Mouse (Mus musculus) bone marrow, adult 2 months (tissue): Measurements from ENCODE around the gene Ldhd. TPM values are rescaled to one million over a fixed set of nuclear protein-coding genes. Genes with fewer than 3 reads are reported as not detected.

Experiments
- H3K27ac ChIP-seq: fragments of 200-500 bp; 2 replicates; pipeline ENCODE4 v1.5.1; 2012; ENCODE audit warnings: low read depth, mild to moderate bottlenecking, control low read depth, inconsistent platforms, low read length; ENCODE audit not compliant: control insufficient read depth, poor library complexity, insufficient read depth
- H3K4me1 ChIP-seq: fragments of 200-500 bp; 2 replicates; pipeline ENCODE4 v1.6.1; 2011; ENCODE audit warnings: low read length; ENCODE audit not compliant: control insufficient read depth, insufficient read depth
- H3K4me3 ChIP-seq: fragments of 200-500 bp; replicated peaks from 2 replicates; pipeline ENCODE3; 2011; ENCODE audit warnings: mild to moderate bottlenecking, low read depth, low read length, control low read depth; ENCODE audit not compliant: control insufficient read depth
- CTCF ChIP-seq: fragments of 200-500 bp; IDR thresholded peaks from 2 replicates; pipeline ENCODE4 v1.5.1; 2011; ENCODE audit warnings: low read length, control low read depth; ENCODE audit not compliant: control insufficient read depth, insufficient read depth
- POLR2A ChIP-seq: fragments of 200-500 bp; IDR thresholded peaks from 2 replicates; pipeline ENCODE4 v1.6.1; 2011; ENCODE audit warnings: low read depth, mild to moderate bottlenecking, control low read depth, low read length, borderline replicate concordance; ENCODE audit not compliant: control insufficient read depth
- WGBS: fragments of 180-500 bp; shearing (Covaris S2); methylation state at CpG from one replicate; pipeline ENCODE4 v1.1.7; 2018; 5-methylcytosine and 5-hydroxymethylcytosine counted together
- polyA plus RNA-seq: library from polyadenylated mRNA; stranded (reverse); fragments of >200 nt; gene quantifications from 2 replicates; pipeline ENCODE4 v1.2.4, GENCODE M21; 2011; ENCODE audit warnings: low replicate concordance; ENCODE audit not compliant: missing spikeins, insufficient read depth, insufficient read length

The Ldhd gene
- polyA plus RNA-seq, 1 experiment: 1.5 TPM

- TF ChIP-seq CTCF (no peak), POLR2A (no peak)
- Histone ChIP-seq H3K4me1 (no peaks in the 10 kb centered on the region; the same call in 1 of the 2 replicates), H3K27ac (no peak overlapping the region), H3K4me3 (no peak overlapping the region)
- WGBS: 70% methylated on average over 10 of the region's 10 CpGs
Measured at GRCm38 (mm10) chr8:111624853-111625221, 5.3 kb downstream of the Ldhd start.

- 52% methylated on average over 12 of the region's 12 CpGs for WGBS
- TF ChIP-seq CTCF (no peak), POLR2A (no peak)
Measured at GRCm38 (mm10) chr8:111624081-111624852, 5.9 kb downstream of the Ldhd start.

GRCm38 (mm10) chr8:111622553-111622952, 7.6 kb downstream of the Ldhd start:
- no peak overlapping the region for H3K4me3 ChIP-seq
- no peaks in the 10 kb centered on the region; the same call in 1 of the 2 replicates for H3K4me1 ChIP-seq
- no peak for TF ChIP-seq POLR2A
- TF ChIP-seq CTCF: no peak
- H3K27ac ChIP-seq: no peak overlapping the region
- WGBS: 83% methylated on average over 10 of the region's 10 CpGs

More at GRCm38 (mm10) chr8:111624081-111624852, 5.9 kb downstream of the Ldhd start:
- Histone ChIP-seq H3K27ac (no peak overlapping the region), H3K4me1 (no peaks in the 10 kb centered on the region; the same call in 1 of the 2 replicates), H3K4me3 (no peak overlapping the region)

- no peak overlapping the region for H3K27ac ChIP-seq
- no peak for TF ChIP-seq CTCF
- no peak for TF ChIP-seq POLR2A
- no peaks in the 10 kb centered on the region; the same call in 1 of the 2 replicates for H3K4me1 ChIP-seq
- H3K4me3 ChIP-seq: no peak overlapping the region
- WGBS: 82% methylated on average over 3 of the region's 3 CpGs
Measured at GRCm38 (mm10) chr8:111622104-111622503, 8.1 kb downstream of the Ldhd start.

GRCm38 (mm10) chr8:111619936-111620335, 10.2 kb downstream of the Ldhd start:
- Histone ChIP-seq H3K4me1 (no peaks in the 10 kb centered on the region; the same call in 1 of the 2 replicates), H3K4me3 (no peak overlapping the region), H3K27ac (no peak overlapping the region)
- TF ChIP-seq CTCF: no peak
- TF ChIP-seq POLR2A: no peak
- WGBS: 3% methylated on average over 1 of the region's 1 CpGs

GRCm38 (mm10) chr8:111618273-111618672, 11.9 kb downstream of the Ldhd start:
- 86% methylated on average over 4 of the region's 4 CpGs for WGBS
- Histone ChIP-seq H3K4me3 (no peak overlapping the region), H3K27ac (no peak overlapping the region), H3K4me1 (peaks cover 1% of the 10 kb centered on the region; the same call in 1 of the 2 replicates)
- TF ChIP-seq POLR2A (no peak), CTCF (no peak)

- Histone ChIP-seq H3K27ac (no peak overlapping the region), H3K4me3 (no peak overlapping the region), H3K4me1 (peaks cover 1% of the 10 kb centered on the region; the same call in 1 of the 2 replicates)
- 55% methylated on average over 6 of the region's 6 CpGs for WGBS
- no peak for TF ChIP-seq CTCF
- TF ChIP-seq POLR2A: no peak
Measured at GRCm38 (mm10) chr8:111617812-111618211, 12.4 kb downstream of the Ldhd start.

- 58% methylated on average over 6 of the region's 6 CpGs for WGBS
- Histone ChIP-seq H3K4me1 (peaks cover 1% of the 10 kb centered on the region; the same call in 1 of the 2 replicates), H3K27ac (no peak overlapping the region), H3K4me3 (no peak overlapping the region)
- TF ChIP-seq POLR2A (no peak), CTCF (no peak)
Measured at GRCm38 (mm10) chr8:111614786-111615701, 15.1 kb downstream of the Ldhd start.
